Mouse (Mus musculus): ENCODE measurements around the gene Ubap1. TPM values are rescaled to one million over a fixed set of nuclear protein-coding genes. Genes with fewer than 3 reads are reported as not detected.

Gene Ubap1
- polyA plus RNA-seq, 1 experiment from 2014 or later: 42.6 TPM

GRCm38 (mm10) chr4:41353265-41353664, 4.5 kb downstream of the Ubap1 start:
- H3K27me3 ChIP-seq: no peaks in the 10 kb centered on the region
- ChIA-PET CTCF (interaction anchor here (1.1 kb wide), 1 partner anchor 11 kb away, joined by 3 read pairs; no protein-coding TSS in a partner anchor), POLR2A (interaction anchor here (0.6 kb wide), 1 partner anchor 39 kb away, joined by 3 read pairs; no protein-coding TSS in a partner anchor)
- TF ChIP-seq CTCF (IDR thresholded peaks at IDR 0.05): no peak
- in situ Hi-C loops (cut with MboI; ENCODE audit: low pct_unique_long_range_greater_than_20kb): no loop called here
- no peak for ATAC-seq
- DNase-seq (ENCODE audit: low read depth, low spot score): no peak

- no peak for ATAC-seq
- CTCF ChIA-PET: no interaction called here
- in situ Hi-C loops (cut with MboI; ENCODE audit: low pct_unique_long_range_greater_than_20kb): no loop called here
- POLR2A ChIA-PET: no interaction called here
- no peak for DNase-seq (ENCODE audit: low read depth, low spot score)
- TF ChIP-seq CTCF (IDR thresholded peaks at IDR 0.05): no peak
- H3K27me3 ChIP-seq: no peaks in the 10 kb centered on the region
Measured at GRCm38 (mm10) chr4:41357154-41357553, 8.4 kb downstream of the Ubap1 start.

GRCm38 (mm10) chr4:41358669-41359068, 9.9 kb downstream of the Ubap1 start:
- DNase-seq (ENCODE audit: low read depth, low spot score): no peak
- ATAC-seq: no peak
- CTCF ChIA-PET: no interaction called here
- POLR2A ChIA-PET: interaction anchor here (0.7 kb wide), 1 partner anchor 12 kb away, joined by 3 read pairs; no protein-coding TSS in a partner anchor
- no peak for TF ChIP-seq CTCF (IDR thresholded peaks at IDR 0.05)
- H3K27me3 ChIP-seq: no peaks in the 10 kb centered on the region
- in situ Hi-C loops (cut with MboI; ENCODE audit: low pct_unique_long_range_greater_than_20kb): no loop called here

GRCm38 (mm10) chr4:41359358-41359757, 10.6 kb downstream of the Ubap1 start:
- TF ChIP-seq CTCF (IDR thresholded peaks at IDR 0.05): no peak
- POLR2A ChIA-PET: no interaction called here
- in situ Hi-C loops (cut with MboI; ENCODE audit: low pct_unique_long_range_greater_than_20kb): no loop called here

GRCm38 (mm10) chr4:41361059-41361458, 12.3 kb downstream of the Ubap1 start:
- in situ Hi-C loops (cut with MboI; ENCODE audit: low pct_unique_long_range_greater_than_20kb): no loop called here
- no peak for TF ChIP-seq CTCF (IDR thresholded peaks at IDR 0.05)
- CTCF ChIA-PET: no interaction called here
- POLR2A ChIA-PET: no interaction called here
- no peaks in the 10 kb centered on the region for H3K27me3 ChIP-seq
- DNase-seq (ENCODE audit: low read depth, low spot score): no peak
- ATAC-seq: no peak

More at GRCm38 (mm10) chr4:41359358-41359757, 10.6 kb downstream of the Ubap1 start:
- no peak for DNase-seq (ENCODE audit: low read depth, low spot score)
- no peak for ATAC-seq
- CTCF ChIA-PET: no interaction called here
- no peaks in the 10 kb centered on the region for H3K27me3 ChIP-seq

- in situ Hi-C loops (cut with MboI; ENCODE audit: low pct_unique_long_range_greater_than_20kb): no loop called here
- ATAC-seq (no peak), DNase-seq (ENCODE audit: low read depth, low spot score) (no peak)
- H3K27me3 ChIP-seq: no peaks in the 10 kb centered on the region
- CTCF ChIA-PET: no interaction called here
- no peak for TF ChIP-seq CTCF (IDR thresholded peaks at IDR 0.05)
- POLR2A ChIA-PET: no interaction called here
Measured at GRCm38 (mm10) chr4:41368198-41368597, 19.4 kb downstream of the Ubap1 start.

- DNase-seq (ENCODE audit: low read depth, low spot score): no peak
- in situ Hi-C loops (cut with MboI; ENCODE audit: low pct_unique_long_range_greater_than_20kb): no loop called here
- ChIA-PET POLR2A (interaction anchor here (0.6 to 1.2 kb wide), 2 partner anchors 10 to 12 kb away, joined by 3 to 4 read pairs; no protein-coding TSS in a partner anchor), CTCF (no interaction called here)
- H3K27me3 ChIP-seq: no peaks in the 10 kb centered on the region
- no peak for ATAC-seq
- TF ChIP-seq CTCF (IDR thresholded peaks at IDR 0.05): no peak
Measured at GRCm38 (mm10) chr4:41369702-41370437, 21.1 kb downstream of the Ubap1 start.

- DNase-seq (ENCODE audit: low read depth, low spot score): no peak
- no peak for ATAC-seq
- ChIA-PET CTCF (no interaction called here), POLR2A (no interaction called here)
- TF ChIP-seq CTCF (IDR thresholded peaks at IDR 0.05): no peak
- in situ Hi-C loops (cut with MboI; ENCODE audit: low pct_unique_long_range_greater_than_20kb): no loop called here
- H3K27me3 ChIP-seq: no peaks in the 10 kb centered on the region
Measured at GRCm38 (mm10) chr4:41377567-41377966, 28.8 kb downstream of the Ubap1 start.

GRCm38 (mm10) chr4:41381213-41381950, 32.6 kb downstream of the Ubap1 start:
- CTCF ChIA-PET: no interaction called here
- ATAC-seq (no peak), DNase-seq (ENCODE audit: low read depth, low spot score) (no peak)
- no peak for TF ChIP-seq CTCF (IDR thresholded peaks at IDR 0.05)
- no peaks in the 10 kb centered on the region for H3K27me3 ChIP-seq
- POLR2A ChIA-PET: no interaction called here
- in situ Hi-C loops (cut with MboI; ENCODE audit: low pct_unique_long_range_greater_than_20kb): no loop called here

GRCm38 (mm10) chr4:41386412-41386975, 37.7 kb downstream of the Ubap1 start:
- in situ Hi-C loops (cut with MboI; ENCODE audit: low pct_unique_long_range_greater_than_20kb): loop anchor here (5.0 kb wide), 1 partner anchor 84 kb away; no protein-coding TSS in a partner anchor

More at GRCm38 (mm10) chr4:41386412-41386975, 37.7 kb downstream of the Ubap1 start:
- ATAC-seq: no peak
- POLR2A ChIA-PET: no interaction called here
- TF ChIP-seq CTCF (IDR thresholded peaks at IDR 0.05): no peak
- no peak for DNase-seq (ENCODE audit: low read depth, low spot score)
- CTCF ChIA-PET: interaction anchor here (2.0 kb wide), 1 partner anchor 9 kb away, joined by 6 read pairs; no protein-coding TSS in a partner anchor
- H3K27me3 ChIP-seq: no peaks in the 10 kb centered on the region
